11 mouse cellular contexts compared by ENCODE assay signal in the genomic region with DNA sequence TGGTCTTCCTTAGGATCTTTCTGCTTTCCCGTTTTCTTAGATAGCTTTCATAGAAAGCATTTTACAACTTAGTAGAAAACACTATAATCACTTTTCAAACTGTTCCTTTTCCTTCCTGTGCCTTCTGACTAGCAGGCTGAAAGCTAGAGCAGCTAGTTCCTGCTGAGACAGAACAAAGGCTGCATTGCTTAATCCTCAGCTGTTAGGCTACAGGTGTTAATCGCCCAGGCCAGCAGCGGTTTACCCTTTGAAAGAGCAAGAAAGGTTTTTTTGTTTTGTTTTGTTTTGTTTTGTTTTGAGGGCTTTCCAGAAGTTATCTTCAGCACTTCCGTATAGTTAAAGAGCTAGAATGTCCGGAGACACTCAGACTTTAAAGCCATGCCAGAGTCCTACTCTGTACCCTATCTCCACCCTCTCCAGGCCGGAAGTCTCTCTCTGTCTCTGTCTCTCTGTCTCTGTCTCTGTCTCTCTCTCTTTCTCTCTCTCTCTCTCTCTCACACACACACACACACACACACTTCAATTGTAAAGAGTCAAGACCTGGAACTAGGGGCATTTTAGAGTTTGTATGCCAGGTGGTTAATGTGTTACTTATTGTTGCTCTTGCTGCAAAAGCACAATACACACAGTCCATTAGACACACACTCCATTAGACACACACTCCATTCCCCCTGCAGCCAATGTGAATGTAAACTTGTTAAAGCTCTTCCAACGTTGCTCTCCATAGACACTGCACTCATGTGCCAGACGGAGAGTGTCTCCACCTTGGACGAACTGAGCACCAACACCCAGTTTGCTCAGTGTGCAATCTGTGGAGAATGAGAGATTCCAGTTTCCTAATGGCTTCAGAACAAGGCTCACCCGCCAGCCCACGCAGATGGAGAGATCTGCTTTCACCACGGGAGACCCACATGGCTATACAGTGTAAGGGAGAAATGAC. TPM values are rescaled to one million over a fixed set of nuclear protein-coding genes. Genes with fewer than 3 reads are reported as not detected.
DNase-seq lines count a peak whose midpoint lies in the region; ATAC-seq and TF ChIP-seq lines count a peak whose summit lies in the region.
"Had no signal": no experiment of that assay in that cellular context is flagged by ENCODE, and none has a peak within 500 bp of the region (broad histone marks: within the 10 kb centered on the region; RNA-seq: fewer than 3 reads in every experiment).

No protein-coding gene starts in this region.

- H3K9me3 ChIP-seq in forebrain, postnatal 0 days (ENCODE audit: low read length), result no peaks in the 10 kb centered on the region
- H3K9me3 ChIP-seq in forebrain, embryonic 12.5 days, result no peaks in the 10 kb centered on the region
- H3K9me3 ChIP-seq: limb, embryonic 15.5 days had no signal

- TF ChIP-seq CTCF in forebrain, postnatal 0 days (IDR thresholded peaks at IDR 0.05; ENCODE audit: low read depth), result no peak
- TF ChIP-seq CTCF in kidney, adult 2 months (conservative IDR thresholded peaks at IDR 0.05; ENCODE audit: insufficient read depth, insufficient read length, low read depth, low read length), result no peak

- no peaks in the 10 kb centered on the region for H3K27me3 ChIP-seq in forebrain, postnatal 0 days (ENCODE audit: insufficient read depth, low read length)
- no peaks in the 10 kb centered on the region for H3K27me3 ChIP-seq in forebrain, embryonic 12.5 days
- no peaks in the 10 kb centered on the region for H3K27me3 ChIP-seq in kidney, adult 2 months (replicated peaks; ENCODE audit: control insufficient read depth, insufficient read depth, low read length)
- H3K27me3 ChIP-seq: limb, embryonic 15.5 days had no signal

- WGBS in forebrain, postnatal 0 days, result 16% methylated on average over 12 of the region's 12 CpGs
- WGBS in forebrain, embryonic 12.5 days, result 25% methylated on average over 12 of the region's 12 CpGs
- 15% methylated on average over 12 of the region's 12 CpGs for WGBS in kidney, adult 2 months

- H3K27ac ChIP-seq in forebrain, postnatal 0 days (ENCODE audit: low read depth, low read length), result no peak overlapping the region
- H3K27ac ChIP-seq in forebrain, embryonic 12.5 days, result no peak overlapping the region
- peak overlapping the region; percentile 55; the same call in 1 of the 2 replicates for H3K27ac ChIP-seq in kidney, adult 2 months (ENCODE audit: insufficient read depth, low read depth, low read length)
- H3K27ac ChIP-seq: limb, embryonic 15.5 days had no signal

- no peak overlapping the region for H3K4me3 ChIP-seq in forebrain, postnatal 0 days (ENCODE audit: low read depth, low read length)
- no peak overlapping the region for H3K4me3 ChIP-seq in forebrain, embryonic 12.5 days (replicated peaks)
- no peak overlapping the region for H3K4me3 ChIP-seq in kidney, adult 2 months (ENCODE audit: insufficient read depth, low read depth, low read length)
- H3K4me3 ChIP-seq: limb, embryonic 15.5 days had no signal

- DNase-seq in forebrain, postnatal 0 days, result no peak
- DNase-seq in cerebellum, adult 11 months, result peak; percentile 37
- DNase-seq in kidney, adult 2 months, result peak; percentile 65
- DNase-seq in mesoderm, embryonic 11.5 days (ENCODE audit: low read depth, low spot score), result peak; percentile 12
- DNase-seq in frontal cortex, postnatal 10 days (ENCODE audit: low spot score in 2 of 2), result no peak
- DNase-seq in spleen, postnatal 10 days (ENCODE audit: low spot score in 2 of 2), result no peak
- no peak for DNase-seq in urinary bladder, adult 18-20 months (ENCODE audit: low spot score in 2 of 2)
- DNase-seq: heart, adult 11 months had no signal

- H3K4me2 ChIP-seq in forebrain, postnatal 0 days (ENCODE audit: low read depth), result no peak overlapping the region
- no peak overlapping the region for H3K4me2 ChIP-seq in forebrain, embryonic 12.5 days
- H3K4me2 ChIP-seq: limb, embryonic 15.5 days had no signal

- TF ChIP-seq POLR2A in kidney, adult 2 months (IDR thresholded peaks at IDR 0.05; ENCODE audit: low read depth, low read length), result no peak

- H3K9ac ChIP-seq in forebrain, postnatal 0 days, result no peak overlapping the region
- H3K9ac ChIP-seq in forebrain, embryonic 12.5 days, result no peak overlapping the region
- H3K9ac ChIP-seq: limb, embryonic 15.5 days had no signal

- no peaks in the 10 kb centered on the region for H3K4me1 ChIP-seq in forebrain, postnatal 0 days (ENCODE audit: insufficient read depth)
- H3K4me1 ChIP-seq in forebrain, embryonic 12.5 days, result peaks cover 5% of the 10 kb centered on the region; the same call in 1 of the 2 replicates
- peaks cover 10% of the 10 kb centered on the region for H3K4me1 ChIP-seq in kidney, adult 2 months (ENCODE audit: control insufficient read depth, insufficient read depth, low read length)
- H3K4me1 ChIP-seq: limb, embryonic 15.5 days had no signal

- ATAC-seq in forebrain, postnatal 0 days, result peak; percentile 27; the same call in 1 of the 2 replicates
- no peak for ATAC-seq in forebrain, embryonic 12.5 days (ENCODE audit: low FRiP score)

- H3K36me3 ChIP-seq in forebrain, postnatal 0 days (ENCODE audit: insufficient read depth), result no peaks in the 10 kb centered on the region
- no peaks in the 10 kb centered on the region for H3K36me3 ChIP-seq in forebrain, embryonic 12.5 days (replicated peaks)
- no peaks in the 10 kb centered on the region for H3K36me3 ChIP-seq in kidney, adult 2 months (ENCODE audit: control insufficient read depth, insufficient read depth, low read length)
- H3K36me3 ChIP-seq: limb, embryonic 15.5 days had no signal

RNA-seq across cellular contexts. Expression of gene Zfp280b, which starts 35.5 kb away (rescaled TPM):
- total RNA-seq in forebrain, postnatal 0 days (2014; rRNA removed), result 5.8 and 7.9 TPM in 2 replicates
- 7.7 and 9.0 TPM in 2 replicates for polyA plus RNA-seq in forebrain, postnatal 0 days (2015; fragmentation: Nextera tagmentation; extraction: Ambion mirVana)
- 26.1 and 26.7 TPM in 2 replicates for polyA plus RNA-seq in forebrain, embryonic 12.5 days (2016; fragmentation: Nextera tagmentation; extraction: Ambion mirVana)
- polyA plus RNA-seq in kidney, adult 2 months (2012; rRNA removed), result 4.2 and 4.3 TPM in 2 replicates

RNA-seq across cellular contexts. Expression of gene Slc5a4b, which starts 42.8 kb away (rescaled TPM):
- total RNA-seq in forebrain, postnatal 0 days (2014; rRNA removed), result 0.15 TPM in 1 of 2 replicates, not detected in the other
- polyA plus RNA-seq in forebrain, postnatal 0 days (2015; fragmentation: Nextera tagmentation; extraction: Ambion mirVana), result 0.05 TPM in 1 of 2 replicates, not detected in the other
- not detected in 2 replicates for polyA plus RNA-seq in forebrain, embryonic 12.5 days (2016; fragmentation: Nextera tagmentation; extraction: Ambion mirVana)
- polyA plus RNA-seq in kidney, adult 2 months (2012; rRNA removed), result 0.07 and 0.08 TPM in 2 replicates
- total RNA-seq: neutrophil, adult 5-6 weeks had no signal
- polyA plus RNA-seq: limb, embryonic 15.5 days had no signal

Comparison
In these comparisons a context has a peak if more than half of its experiments do, and no peak if none do; other contexts are left out.
1. DNase-seq: peak in cerebellum, adult 11 months (single experiment), kidney, adult 2 months (single experiment) and mesoderm, embryonic 11.5 days (single experiment); none in forebrain, postnatal 0 days (single experiment), frontal cortex, postnatal 10 days (0 of 2), spleen, postnatal 10 days (0 of 2) and urinary bladder, adult 18-20 months (0 of 2).